Mouse (Mus musculus) right cerebral cortex, postnatal 4 days (tissue): Measurements from ENCODE around the gene Ifit2.
"Not testable (repeated sequence)": the region's sequence is repeated elsewhere in the genome, so short reads cannot be mapped to it uniquely, and the experiment has no call there.

ENCODE experiments used
- DNase-seq: peaks from one replicate; pipeline ENCODE4 v3.0.0-alpha.2; 2022

Ifit2 gene

DNA sequence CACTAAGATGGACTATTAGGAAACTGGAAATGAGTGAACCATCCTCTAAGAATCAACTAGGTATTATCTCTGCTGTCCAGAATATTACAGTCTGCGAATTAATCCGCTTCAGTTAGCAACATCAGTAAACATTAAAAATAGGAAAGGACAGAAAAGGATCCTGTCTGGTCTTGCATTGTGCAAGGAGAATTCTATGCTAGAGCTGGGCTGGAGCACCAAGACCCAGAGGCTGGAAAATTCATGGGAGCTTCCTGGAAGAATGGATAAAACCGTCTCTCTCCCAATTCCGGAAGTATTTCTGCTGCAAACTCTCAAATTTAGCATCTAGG is 325 bp upstream of the Ifit2 start:
- DNase-seq, result no peak

DNA sequence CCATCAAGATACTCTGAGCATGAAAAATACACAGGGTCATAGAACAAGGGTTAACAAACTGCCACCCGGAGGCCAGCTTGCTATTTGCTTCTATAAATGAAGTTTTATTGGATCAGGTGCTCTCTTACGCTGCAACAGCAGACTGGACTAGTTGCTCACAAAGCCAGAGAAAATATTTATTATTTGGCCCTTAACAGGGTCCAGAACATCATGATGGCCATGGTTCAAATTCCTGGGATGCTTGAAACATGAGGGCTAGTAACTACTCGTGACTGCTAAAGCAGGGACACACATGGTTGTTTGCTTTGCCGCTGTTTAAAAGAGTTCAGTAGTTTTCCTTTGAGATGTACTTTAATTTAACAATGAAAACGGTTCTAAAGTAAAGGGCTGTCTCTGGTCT is 1.5 kb downstream of the Ifit2 start:
- no peak for DNase-seq

DNA sequence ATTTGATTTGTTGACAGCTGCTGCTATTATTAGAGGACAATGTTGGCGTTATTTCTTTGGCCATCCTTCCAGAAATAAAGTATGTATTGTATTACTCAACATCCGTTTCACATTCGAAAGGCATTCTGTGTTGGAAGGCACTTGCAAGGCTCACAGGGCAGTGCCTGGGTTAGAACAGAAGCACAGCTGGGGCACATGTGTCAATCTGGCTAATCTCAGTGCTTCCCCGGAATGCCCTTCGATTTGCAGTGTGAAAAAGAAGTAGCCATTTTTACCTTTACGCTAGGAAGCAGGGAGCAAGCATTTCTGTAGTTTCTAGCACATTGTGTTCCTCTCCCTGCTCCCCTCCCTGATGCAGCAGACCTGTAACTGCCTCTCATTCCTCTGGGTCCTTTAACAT is 2.5 kb downstream of the Ifit2 start:
- DNase-seq, result no peak

DNA sequence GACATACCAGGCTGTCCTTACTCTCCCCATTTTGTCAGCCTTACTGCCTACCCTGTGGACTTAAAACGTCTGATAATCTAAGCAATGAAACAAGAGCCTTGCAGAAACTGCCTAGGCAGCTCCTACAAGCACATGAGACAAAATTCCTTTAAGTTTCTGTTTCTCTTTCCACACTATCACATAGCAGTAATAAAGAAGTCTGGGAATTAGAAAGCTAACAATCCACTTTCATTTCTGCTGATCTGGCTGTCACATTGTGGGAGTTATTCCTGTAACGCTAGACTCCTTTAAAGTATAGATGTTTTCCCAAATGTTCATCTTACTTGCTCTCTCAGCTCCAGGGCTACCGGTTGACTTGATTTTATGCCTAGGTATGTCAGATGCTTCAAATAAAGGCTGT is 3.0 kb downstream of the Ifit2 start:
- DNase-seq, result no peak

DNA sequence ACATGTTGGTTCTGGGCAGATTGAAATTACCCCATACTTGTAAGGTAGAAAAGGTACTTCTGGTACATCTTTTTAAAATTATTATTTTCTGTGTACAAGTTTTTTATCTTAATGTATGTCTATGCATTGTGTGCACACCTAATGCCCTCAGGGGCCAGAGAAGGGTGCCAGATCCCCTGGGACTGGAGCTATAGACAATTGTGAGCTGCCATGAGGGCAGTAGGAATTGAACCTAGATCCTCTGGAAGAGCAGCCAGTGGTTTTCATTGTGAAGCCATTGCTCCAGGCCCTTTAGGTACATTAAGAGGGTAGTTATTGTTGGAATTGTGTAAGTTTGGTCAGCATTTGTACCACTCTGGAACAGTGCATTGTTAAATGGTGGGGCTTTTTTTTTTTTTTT is 3.6 kb downstream of the Ifit2 start:
- no peak for DNase-seq

DNA sequence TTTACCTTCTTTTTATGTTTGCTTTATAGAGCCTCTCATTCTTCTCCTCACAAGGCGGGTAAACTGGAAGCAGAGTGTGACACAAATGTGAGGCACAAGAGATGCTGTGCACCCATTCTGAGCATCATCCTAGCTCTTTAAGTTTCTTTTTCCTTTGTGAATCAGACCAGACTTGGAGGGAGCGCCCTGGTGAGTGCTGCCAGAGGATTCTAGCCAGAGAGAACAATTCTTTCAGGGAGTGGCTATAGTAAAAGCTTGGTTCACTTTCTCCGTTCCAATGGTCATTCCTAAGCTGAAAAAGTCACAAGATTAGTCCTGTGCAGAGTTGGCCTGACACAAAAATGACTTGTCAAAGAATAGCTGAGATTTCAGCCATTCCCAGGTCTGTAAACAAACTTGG is 6.1 kb downstream of the Ifit2 start:
- DNase-seq, result no peak

DNA sequence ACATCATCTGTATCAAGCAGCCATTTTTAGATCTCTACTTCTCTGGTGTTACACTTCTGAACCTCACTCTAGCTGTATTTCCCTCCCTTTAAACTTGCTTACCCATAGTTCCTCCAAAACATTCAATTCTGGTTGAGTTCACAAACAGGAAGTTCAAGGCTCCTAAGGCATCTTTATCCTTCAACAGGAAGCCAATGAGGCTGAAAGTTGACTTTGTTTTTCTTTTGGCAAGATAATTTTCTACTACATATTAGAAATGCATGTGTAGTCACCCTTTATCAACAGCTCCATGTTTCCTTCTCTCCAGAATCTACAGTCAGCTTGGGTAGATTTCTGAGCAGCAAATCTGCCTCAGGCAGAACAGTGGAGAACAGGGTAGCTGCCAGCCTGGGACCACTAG is 12.1 kb downstream of the Ifit2 start:
- no peak for DNase-seq

DNA sequence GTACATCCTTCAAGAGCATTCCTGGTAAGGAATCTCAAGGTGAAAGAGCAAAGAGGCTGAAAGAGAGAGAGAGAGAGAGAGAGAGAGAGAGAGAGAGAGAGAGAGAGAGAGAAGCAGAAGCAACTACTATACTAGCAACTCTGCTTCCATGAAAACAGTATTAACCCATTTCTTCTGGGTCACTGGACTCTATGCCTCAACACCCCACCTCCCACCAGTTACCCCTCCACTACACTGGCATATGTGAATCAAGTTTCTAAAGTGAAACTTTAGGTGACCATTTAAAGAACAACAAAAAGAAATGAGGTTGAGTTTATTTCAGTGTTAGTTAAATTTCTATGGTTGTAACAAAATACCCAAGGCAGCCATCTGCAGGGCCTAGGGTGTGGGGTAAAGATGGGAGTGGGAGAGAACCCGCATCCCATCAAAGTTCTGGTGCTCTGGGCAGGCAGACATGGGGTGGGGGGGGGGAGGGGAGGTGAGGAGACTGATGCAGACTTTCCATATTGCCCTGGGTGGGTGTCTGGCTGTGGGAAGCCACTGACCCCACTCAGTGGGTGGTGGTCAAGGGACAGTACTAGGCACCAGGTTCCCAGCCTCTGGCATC is 15.8 kb downstream of the Ifit2 start:
- DNase-seq, result no peak

DNA sequence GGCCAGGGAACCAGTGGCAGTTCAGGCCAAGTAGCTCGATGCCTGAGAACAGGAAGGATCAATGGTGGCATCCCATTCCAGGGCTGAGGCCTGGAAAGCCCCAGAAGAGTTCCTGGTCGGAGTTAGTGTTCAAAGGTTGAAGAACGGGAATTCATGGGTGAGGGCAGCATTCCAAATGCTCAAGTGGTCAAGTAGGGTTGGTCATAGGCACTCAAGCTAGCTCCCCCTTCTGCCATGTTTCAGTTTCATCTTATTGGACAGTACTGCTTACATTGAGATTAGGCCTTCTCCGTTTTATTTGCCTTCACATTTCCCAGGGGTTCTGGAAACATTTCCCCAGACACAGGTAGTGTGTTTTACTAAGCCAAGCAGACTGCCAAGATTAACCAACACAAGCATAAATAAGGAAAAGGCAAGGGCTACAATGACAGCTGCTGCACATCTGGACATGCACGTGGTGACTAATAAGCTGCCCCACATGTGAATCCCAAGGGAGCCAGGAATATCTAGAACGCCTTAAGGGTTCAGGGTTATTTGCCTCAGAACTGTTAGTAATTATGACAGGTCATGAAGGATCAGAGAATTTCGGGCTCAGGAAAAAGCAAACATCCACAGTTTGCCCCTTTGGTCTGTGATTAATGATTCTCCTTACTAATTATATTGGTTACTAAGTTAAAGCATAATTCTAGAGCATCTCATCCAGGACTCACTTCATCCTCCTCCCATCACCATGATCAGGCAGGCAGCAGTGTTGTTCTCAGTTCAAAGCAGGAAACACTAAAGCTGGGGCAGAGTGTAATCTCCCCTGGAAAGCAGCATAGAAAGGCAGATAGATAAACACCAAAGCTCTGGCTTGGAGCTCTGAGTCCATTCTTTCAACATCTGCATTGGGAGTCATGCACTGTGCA is 18.7 kb downstream of the Ifit2 start:
- no peak for DNase-seq

DNA sequence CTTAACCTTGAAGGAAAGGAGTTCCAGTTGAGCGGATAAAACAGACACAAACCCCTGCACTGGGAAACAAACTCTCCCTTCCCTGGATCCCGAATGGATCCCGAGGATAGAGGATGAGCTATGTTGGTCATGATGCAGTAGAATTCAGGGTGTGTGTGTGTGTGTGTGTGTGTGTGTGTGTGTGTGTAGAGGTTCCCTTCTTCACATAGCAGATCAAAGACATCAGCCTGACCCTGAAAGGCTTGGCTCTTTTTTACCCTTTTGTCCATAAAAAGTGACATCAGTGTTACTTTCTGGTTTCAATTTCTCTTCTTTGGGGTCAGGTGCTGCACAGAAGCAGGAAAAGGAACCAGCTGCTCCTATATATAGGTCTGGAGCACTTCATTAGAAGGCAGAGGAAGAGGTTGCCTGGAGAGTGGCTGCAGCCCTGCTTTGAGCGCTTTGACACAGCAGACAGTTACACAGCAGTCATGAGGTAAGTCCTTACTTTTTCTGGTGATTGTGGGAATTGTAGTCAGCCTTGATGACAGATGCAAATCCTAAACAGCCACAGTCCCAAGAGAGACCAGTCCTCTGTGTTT is 19.5 kb downstream of the Ifit2 start:
- no peak for DNase-seq

DNA sequence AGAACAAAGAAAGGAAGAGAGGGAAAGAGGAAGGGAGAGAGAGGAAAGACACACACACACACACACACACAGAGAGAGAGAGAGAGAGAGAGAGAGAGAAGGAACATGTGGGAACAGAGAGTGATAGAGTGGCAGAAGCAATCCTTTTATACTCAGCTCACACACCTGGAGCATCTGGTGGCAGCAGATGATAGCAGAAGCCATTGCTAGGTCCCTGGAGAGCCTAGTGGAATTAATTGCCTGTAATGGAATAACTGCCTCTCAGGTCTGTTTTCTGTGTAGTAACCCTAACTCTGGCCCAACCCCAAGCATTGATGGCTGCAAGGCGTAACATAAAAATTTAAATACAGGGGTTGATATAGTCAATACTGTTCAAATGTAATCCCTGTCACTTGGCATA is 20.6 kb downstream of the Ifit2 start:
- no peak for DNase-seq

DNA sequence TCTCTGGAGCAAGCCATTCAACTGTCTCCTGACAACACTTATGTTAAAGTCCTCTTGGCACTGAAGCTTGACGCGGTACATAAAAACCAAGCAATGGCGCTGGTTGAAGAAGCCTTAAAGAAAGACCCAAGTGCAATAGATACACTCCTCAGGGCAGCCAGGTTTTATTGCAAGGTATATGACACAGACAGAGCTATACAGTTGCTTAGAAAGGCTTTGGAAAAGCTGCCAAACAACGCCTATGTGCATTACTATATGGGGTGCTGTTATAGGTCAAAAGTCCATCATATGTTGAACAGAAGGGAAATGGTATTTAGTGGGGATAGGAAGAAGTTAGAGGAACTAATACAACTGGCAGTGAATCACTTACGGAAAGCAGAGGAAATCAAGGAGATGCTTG is 23.2 kb downstream of the Ifit2 start:
- DNase-seq, result no peak

DNA sequence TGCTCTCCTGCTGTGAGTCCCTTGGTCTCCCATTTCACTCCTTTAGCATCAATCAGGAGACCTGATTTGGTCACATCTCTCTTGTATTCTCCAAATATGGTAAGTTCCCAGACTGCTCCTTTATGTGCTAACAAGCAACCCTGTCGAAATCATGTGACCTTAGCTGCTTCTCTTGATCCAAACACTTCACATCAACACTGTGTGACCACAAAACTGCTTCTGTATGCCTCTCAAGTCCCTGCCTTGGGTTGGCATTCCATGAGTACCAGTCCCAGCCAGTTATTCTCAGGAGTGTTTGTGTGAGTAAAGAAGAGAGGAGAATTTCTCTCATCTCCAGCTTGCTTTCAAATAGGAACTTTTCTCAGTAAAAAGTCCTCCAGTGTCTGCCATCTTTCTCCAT is 26.6 kb downstream of the Ifit2 start:
- DNase-seq, result no peak

DNA sequence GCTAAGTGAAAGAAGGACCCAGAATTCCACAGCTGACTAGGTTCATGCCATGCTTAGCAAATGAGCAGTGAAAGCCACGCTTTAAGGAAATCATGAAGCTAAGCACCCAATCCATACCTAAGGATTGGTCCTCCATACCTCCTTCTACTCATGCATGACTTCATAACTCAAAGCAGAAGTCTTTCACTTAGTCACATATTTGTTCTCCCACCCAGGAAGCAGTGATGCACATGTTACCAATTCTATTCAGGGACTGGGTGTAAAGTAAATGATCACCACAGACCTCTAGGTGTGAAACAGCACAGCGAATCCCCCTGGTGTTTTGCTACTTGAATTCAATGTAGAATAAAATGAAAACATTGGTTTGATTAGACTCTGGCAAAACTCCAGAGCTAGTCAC is 32.2 kb downstream of the Ifit2 start:
- DNase-seq, result not testable (repeated sequence)

DNA sequence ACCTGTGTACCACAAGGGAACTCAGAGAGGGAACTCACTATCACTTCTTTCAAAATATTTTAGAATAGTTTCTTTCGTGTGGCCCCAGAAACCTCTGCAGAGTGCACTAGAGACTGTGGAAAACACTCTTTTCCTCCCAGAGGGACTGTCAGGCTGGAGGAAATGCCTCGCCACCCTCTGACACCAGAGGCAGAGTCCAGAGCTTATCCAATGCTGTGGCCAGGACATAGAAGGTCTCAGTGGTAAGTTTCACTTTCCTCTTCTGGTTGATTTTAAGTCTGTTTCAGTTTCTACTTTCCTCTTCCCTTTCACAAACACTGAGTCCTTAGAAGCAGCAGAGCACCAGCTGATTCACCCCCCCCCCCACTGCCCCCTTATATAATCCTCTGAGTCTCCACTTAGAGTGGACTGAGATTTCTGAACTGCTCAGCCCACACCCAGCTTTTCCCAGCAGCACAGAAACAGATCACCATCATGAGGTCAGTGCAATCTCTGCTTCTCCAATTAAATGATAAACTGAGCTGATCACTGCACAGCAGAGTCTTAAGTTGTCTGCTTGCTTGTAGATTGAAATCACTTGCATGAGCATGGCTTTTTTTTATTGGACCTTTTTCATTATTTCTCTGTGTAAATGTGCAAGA is 32.8 kb downstream of the Ifit2 start, which contains the start of gene Ifit3:
Gene Ifit3 (plus strand): TSS at position 406 of the 641 bp plus-strand sequence.
- DNase-seq, result not testable (repeated sequence)

DNA sequence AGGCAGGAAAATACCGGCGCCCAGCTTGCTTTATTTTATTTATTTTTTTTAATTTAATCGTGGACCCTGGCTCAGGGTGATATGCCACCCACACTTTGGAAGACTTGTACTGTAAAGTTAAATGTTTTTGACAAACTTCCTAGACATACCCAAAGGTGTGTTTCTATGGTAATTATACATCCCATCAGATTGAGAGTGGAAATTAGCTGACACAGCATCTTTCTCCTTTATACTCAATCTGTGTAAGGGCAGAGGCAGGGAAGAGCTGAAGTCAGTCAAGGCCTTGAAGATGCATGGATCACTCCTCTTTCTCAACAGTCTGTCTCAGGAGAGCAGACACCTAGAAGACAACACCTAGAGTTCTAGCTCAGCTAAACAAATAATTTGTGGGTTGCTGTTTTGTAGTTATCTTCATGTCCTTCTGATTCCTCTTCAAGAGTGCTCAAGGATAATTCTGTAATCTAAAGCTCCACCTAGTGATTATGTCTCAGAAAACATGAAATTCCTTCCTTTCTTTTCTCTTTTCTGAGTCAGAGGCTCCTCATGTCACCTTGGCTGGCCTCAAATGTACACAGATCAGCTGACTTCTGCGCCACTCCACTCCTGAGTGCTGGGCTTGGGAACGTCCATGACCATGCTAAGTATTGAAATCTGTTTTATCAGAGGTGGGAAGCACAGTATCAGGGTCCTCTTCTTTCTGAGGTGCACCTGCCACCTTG is 35.4 kb downstream of the Ifit2 start:
- not testable (repeated sequence) for DNase-seq

DNA sequence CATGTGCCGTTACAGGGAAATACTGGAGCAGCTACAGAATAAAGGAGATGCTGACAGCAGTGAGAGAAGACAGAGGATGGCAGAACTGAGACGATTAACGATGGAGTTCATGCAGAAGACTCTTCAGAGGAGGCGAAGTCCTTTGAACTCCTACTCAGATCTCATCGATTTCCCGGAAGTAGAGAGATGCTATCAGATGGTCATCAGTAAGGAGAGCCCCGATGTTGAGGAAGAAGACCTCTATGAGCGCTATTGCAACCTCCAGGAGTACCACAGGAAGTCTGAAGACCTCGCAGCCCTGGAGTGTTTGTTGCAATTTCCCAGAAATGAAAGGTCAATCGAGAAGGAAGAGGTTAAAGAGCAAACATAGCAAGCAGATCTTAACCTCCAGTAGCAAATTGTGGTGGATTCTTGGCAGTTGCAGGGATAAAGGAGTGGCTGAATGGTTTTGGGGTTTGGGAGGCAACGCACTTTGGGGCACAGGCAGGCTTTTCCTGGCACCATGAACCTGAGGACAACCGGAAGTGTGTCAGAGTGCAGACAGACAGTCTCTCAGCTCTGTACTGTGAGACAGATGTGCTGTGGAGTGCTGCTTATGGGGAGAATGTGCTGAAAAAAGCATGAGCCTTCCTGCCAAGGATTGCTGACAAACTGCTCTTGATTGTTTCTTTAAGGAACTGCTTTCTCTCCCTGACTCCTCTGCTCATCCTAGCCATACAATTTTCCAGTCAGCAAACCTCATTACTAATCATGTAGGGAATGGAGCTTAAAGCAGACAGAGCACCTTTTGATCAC is 37.6 kb downstream of the Ifit2 start:
- not testable (repeated sequence) for DNase-seq

DNA sequence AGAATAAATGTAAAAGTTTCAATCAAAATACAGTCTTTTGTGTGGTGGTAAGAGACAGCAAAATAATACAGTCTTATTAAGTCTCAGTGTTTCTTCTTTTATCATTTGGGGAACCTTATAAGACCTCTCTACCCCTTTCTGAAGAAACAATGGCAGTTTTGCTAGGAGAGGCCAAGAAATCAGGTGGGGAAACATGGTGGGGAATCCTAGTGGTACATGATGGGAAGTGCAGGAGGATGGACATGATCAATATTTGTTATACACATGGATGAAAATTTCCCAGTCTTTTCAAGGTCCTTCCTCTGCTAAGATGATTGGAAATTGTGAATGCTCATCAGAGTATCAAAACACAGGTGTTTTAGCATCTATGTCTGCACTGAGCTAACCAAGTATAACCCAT is 38.5 kb downstream of the Ifit2 start:
- DNase-seq, result no peak

DNA sequence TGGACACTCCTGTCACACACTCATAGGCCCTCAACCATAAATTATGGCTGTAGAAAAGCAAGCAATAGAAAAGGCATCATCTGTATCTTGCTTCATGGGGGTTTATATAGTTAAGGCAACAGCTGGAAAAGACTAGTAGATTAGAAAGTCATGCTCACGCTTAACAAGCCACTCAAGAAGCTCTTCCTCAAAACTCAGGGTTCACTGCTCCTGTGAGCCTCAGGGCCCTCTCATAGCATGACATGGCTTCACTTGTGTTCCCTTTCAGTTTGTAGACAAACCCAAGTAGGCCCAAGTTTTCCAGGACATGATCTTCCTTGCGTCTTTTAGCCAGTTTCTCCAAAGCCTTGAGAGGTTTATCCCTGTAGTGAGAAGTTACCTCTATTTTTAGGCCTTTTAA is 43.0 kb downstream of the Ifit2 start:
- DNase-seq, result no peak

DNA sequence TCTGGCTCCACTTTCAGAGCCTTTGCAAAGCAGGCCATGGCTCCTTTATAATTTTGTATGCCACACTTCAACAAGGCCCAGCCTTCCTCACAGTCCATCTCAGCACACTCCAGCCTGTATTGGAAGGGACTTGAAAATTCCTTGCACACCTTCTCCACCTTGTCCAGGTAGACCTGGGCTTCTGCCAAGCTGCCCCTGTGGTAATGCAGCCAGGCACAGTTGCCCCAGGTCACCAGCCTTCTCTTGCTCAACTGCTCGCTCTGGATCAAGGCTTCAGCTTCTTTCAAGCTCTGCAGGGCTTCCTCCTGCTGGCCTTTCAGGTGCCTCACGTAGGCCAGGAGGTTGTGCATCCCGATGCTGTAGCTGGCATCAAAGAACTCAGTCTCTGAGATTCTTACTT is 44.0 kb downstream of the Ifit2 start:
- not testable (repeated sequence) for DNase-seq

DNA sequence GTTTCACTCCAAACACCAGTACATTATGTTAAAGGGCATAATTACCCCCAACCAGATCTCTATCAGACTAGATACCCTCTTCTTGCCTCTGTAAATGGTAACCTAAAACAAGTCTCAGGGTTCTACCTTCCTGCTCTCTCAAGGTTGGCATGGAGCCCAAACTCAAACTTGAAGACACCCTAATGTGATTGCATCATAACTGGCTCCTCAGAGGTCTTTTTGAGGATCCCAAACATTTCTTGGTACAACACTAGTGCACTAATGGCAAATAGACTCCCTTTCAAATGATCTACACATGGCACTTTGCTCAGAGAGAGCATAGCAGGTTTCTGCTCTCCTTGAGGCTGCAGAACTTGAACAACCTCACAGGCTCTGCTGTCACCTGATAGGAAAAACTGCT is 46.3 kb downstream of the Ifit2 start:
- no peak for DNase-seq

DNA sequence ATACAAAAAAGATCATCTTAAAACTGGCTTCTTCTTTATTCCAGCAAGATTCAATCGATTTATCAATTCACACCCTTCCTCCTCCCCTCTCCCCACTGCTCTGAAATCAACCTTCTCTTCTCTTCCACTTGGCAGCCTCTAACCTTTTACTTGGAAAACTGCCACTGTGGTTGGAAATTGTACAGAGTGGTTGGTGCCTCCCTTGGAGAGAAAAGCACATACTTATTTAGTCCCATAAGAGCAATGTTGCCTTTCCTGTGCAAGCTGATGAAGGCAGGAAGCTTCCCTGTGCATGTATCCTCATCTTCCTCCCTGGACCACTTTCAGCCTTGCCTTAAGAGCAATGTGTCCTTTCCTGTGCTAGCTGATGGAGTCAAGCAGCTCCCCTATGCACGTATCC is 47.8 kb downstream of the Ifit2 start:
- no peak for DNase-seq
